Mouse (Mus musculus) T-helper 1 cell (primary cell): ENCODE results near the gene Jak2.

ENCODE experiments used
- in situ Hi-C: fragments of 300-600 bp; cut with MboI, MseI; formaldehyde crosslinking; loops from one replicate; pipeline ENCODE4 v1.15.1; 2025; ENCODE audit warnings: high pct_unique_total_duplicates

Gene Jak2

DNA sequence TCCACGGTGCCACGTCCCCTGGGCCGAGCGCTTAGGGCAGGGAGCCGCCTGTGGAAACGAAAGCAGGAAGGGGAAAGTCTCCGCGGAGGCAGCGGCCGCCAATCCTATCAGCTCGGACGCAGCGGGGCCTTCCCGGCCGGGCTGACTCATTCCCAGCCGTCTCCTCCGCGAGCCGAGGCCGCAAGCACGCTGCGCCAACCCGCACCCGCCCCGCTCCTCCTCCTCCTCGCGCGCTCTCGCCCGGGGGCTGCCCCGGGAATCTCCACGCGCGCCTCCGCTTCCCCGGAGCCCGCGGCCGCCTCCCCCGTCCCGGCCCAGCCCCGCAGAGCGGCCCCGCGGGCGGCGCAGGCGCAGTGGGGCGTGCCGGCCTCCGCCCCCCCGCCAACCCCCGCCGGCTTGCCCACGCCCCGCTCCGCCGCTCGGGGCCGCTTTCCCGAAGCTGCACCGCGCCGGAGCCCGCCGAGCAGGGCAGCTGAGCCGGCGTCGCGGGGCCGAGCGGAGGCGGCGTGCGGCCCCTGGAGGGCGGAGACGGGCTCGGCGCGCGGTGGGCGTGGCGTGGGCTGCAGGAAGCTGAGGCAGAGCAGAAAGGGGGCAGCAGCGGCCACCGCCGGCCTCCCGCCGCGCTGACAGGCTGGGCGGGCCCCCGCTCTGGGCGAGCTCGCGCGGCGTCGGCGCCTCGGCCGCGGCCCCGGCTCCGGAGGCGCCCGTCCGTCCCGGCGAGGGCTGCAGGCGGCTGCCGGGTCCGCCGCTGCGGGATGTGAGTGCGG lies at the start of gene Jak2:
Gene Jak2 (plus strand): TSS at position 638 of the 767 bp plus-strand sequence.
- in situ Hi-C loops, result no loop called here

DNA sequence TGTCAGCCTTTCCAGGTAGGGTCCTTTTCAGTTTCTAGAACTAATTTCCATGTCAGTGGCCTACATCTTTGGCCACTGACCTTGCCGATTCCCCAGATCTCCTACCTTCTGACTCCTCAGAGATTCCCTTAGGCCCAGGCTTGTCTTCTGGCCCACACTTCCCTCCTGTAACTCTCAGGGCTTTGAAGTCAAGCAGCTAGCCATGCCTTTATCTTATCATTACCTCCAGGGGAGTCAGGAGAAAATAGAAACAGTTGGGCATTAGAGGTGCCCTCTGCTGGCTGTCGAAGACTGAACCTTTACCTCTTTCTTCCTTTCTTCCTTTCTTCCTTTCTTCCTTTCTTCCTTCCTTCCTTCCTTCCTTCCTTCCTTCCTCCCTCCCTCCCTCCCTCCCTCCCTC lies 48.3 kb upstream of the Jak2 start:
- in situ Hi-C loops, result loop anchor here (5.0 kb wide), 1 partner anchor 39 kb away; no protein-coding TSS in a partner anchor

DNA sequence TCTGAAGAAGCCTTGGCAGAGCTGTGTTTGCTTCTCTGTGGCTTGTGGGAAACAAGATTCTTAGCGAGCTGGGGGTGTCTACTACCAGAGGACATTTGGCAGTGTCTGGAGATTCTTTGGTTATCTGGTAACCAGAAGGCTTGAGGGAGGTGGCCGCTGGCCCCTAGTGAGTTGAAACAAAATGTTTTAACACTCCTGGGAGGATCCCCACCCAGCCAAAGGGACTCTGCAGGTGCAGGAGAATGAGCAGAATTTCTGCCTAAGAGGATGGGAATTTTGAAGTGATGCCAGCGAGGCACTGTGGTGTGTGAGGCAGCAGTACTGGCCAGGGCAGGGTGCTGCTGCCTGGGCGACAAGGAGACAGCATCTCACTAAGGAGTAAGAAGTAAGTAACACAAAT lies 47.0 kb upstream of the Jak2 start:
- in situ Hi-C loops, result loop anchor here (5.0 kb wide), 1 partner anchor 38 kb away; no protein-coding TSS in a partner anchor

DNA sequence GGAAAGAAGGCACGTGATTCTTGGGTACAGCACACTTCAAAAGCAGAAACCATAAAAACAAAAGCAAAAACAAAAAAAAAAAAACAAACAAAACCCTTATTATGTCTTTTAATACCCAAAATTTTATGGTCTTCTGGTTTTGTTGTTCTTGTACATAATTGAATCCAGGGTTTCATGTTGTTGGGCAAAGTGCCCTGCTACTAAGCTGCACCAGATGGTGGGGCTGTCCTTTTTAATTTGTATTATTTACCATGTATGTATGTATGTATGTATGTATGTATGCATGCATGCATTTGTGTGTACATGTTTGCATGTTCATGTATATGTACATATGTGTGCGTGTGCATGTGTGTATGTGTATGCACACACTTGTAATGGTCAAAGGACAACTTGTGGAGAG lies 46.4 kb upstream of the Jak2 start:
- in situ Hi-C loops, result no loop called here

DNA sequence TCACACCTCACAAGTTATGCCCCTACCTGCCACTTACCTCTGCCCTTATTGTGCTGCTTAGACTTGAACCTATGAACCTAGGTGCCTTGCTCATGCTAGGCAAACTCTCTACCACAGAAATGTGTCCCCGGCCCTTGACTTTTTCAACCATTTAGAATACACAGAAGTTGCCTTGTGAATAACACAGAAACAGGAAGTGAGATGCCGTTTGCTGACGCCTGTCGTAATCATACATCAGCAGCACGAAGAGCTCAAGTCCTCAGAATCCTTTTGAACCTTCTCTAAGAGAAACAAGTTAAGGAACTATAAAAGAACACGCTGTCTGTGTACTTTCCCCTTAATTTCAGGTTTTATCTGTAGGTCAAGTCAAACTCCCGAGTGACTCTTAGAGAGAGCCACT lies 41.7 kb upstream of the Jak2 start:
- in situ Hi-C loops, result loop anchor here (5.0 kb wide), 1 partner anchor 58 kb away; no protein-coding TSS in a partner anchor

DNA sequence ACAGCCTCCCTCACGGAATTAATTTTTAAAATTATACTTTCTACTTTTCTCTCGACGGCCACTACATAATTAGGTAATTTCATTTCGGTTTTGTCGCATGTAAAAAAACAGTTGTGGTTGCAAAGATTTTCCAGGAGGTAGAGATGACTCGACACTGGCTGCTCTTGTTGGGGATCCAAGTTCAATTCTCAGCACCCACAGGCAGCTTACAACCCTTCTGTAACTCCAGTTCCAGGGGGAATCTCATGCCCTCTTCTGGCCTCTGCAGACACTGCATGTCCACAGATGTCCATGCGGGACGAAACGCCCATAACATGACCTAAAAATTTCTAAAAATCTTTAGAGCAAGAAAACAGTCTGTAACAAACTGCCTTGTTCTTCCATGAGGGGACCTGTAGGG lies 41.3 kb upstream of the Jak2 start:
- in situ Hi-C loops, result loop anchor here (5.0 kb wide), 1 partner anchor 58 kb away; no protein-coding TSS in a partner anchor

DNA sequence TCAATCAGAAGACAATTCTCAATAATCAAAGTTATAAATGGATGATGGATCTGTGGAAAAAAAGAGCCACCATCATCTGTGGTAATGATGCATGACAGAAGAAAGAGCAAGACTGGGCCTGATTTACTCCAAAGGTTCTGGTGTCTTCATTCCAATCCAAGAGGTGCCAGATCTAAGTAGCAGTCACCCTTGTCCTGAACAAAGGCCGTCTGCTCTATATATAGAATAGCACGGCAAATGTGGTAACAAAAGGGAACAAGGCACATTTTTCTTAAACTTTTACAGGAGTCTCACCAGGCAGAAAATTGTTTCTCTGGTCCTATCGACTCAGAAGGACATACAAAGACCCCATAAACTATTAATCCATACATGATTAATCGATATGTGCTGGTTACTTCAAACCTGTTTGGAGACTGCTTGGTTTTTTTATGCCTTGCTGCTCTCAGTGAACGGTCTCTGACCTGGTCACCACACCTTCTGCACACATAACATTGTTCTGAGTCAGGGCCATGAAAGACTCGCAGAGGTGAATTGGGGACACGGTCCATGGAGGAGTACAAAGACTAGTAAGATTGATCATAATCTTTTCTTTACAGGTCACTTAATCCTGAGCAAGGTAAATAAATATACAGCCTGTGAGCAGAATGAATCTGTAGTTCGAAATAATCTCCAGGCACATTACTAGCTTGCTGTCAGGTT lies 35.7 kb upstream of the Jak2 start:
- in situ Hi-C loops, result no loop called here

DNA sequence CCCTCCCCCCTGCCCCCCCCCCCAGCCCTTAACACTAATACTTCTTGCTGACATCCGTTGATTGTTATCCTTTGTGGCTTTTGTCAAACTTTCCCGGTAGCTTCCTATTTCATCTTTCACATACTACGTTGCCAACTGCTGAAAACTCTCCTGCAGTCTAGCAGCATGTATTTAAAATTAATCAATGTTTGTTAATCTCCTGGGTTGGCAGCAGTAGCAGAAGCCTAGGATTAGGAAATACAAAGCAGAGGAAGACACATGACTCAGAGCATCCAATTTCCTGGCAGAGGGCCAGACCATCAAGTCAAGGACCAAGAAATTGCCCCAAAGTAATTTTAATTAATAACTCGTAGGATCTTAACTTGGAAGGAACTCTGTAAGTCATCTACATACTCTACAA lies 29.8 kb upstream of the Jak2 start:
- in situ Hi-C loops, result no loop called here

DNA sequence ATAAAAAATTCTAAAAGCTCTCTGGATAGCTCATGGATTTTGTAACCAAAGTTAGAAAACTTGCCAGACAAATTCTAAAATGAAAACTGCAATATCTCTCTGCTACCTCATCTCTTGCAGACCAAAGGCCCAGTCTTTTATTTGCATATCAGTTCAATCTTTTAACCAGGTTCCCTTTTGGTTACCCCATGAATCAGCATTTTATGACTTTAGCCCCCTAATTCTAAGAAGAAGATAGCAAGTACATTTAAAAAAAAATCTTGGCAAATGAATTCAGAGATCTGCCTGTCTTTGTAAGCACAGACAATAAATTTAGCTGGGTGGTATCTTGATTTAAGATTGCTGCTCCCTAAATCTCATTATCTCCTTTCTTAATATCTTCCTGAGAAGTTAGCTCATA lies 26.7 kb upstream of the Jak2 start:
- in situ Hi-C loops, result no loop called here

DNA sequence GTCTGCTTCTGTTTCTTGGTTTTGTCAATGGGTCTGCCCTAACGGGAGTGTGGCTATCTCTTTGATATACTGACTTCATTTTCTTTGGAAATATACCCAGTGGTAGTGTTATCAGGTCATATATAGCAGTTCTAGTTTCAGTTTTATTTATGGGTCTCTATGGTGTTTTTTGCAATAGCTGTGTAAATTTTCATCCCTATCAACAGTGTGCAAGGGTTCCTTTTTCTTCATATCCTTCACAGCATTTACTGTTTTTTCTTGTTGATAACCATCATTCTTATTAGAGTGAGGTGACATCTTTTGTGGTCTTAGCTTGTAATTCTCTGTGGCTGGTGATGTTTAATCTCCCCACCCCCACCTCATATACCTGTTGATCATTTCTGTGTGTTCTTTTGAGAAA lies 24.6 kb upstream of the Jak2 start:
- in situ Hi-C loops, result no loop called here

DNA sequence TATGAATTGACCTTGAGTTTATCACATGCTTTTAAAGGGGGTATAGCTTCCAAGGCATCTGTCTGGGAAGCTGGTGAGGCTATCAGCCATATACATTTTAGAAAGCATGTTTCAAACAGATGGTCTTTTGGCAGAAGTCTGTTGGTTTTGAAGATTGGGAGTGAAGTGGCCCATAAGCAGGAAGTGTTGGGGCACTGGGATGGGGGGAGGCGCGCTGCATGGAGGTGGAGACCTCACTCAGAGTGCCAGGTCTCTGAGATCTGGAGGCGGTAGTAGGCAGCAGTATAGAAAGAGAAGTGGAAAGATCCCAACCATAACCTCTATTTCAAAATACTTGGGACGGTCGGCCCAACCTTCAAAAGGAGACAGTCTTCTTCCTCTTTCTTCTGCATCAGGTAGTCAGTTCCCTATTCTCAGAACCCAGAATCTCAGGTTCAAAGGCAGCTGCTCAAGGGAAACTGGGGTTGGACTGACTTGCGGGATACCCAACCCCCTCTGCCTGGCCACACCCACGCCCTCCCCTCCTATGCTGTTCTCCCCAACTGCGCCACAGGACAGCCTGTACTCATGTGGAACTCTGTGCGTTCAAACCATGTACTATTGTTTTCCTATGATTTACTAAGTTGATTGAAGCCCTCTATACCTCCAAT lies 23.6 kb upstream of the Jak2 start:
- in situ Hi-C loops, result no loop called here

DNA sequence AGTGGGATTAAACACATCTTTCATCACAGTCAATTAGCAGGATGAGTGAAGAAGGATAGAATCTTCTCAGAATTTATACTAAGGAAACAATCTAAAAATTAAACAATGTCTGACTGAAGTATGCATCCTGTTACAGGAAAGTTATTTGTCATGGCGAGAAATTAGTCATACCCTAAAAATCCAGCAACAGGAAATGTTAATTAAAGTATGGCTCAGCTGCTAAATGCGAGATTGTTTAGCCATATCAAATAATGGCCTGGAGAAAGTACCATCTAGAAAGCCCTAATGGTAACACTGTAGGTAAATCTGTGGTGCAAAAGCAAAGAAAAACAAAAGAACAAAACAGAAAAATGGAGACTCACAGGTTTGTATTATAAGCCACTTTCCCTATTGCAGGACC lies 22.6 kb upstream of the Jak2 start:
- in situ Hi-C loops, result no loop called here

DNA sequence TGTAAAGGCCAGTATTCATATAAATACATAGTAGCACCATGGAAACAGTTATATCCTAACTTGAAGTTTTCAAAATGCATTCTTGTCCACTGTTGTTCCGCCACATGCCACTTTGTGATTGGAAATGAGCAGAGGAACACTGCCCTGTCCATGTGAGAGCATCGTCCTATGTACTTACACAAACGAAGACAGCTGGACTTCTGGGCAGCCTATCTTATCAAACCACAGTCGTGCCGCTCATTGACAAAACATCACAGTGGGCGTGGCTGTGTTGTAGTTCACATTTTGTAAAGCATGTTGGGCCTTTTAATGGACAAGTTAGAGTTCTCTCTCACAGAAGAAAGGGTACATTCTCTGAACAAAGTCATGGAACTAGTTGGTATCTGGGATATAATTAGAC lies 18.9 kb upstream of the Jak2 start:
- in situ Hi-C loops, result no loop called here

DNA sequence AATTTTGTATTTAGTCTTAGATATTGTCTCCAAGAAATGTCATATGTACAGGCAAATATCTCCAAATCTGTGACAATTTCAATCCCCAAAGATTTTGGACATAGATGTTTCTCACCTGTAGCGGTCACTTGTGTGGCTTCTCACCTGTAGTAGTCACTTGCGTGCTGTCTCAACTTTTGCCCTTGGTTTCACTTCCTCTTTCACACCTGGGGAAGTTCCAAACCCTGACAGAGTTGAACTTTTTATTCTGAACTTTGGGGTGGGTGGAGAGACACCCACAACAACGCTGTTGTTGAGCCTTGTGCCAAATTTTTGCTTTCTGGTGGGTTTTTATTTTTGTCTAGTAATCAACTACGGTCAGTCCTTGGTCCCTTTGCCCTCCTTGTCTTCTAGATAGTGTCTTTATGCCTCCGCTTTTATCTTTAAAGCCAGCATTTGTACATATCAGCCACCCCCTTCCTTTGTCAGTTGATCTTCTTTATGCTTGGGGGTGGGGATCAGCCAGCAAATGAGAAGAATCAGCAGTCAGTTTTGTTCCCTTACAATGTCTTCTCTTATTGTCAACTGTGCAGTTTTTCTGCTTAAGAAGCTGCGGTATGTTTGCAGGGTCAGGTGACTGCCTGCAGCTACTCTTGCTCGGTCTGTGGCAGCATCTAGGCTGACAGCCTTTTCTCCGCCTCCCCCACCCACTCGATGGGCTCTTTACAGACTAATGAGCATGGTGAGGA lies 14.8 kb upstream of the Jak2 start:
- in situ Hi-C loops, result no loop called here

DNA sequence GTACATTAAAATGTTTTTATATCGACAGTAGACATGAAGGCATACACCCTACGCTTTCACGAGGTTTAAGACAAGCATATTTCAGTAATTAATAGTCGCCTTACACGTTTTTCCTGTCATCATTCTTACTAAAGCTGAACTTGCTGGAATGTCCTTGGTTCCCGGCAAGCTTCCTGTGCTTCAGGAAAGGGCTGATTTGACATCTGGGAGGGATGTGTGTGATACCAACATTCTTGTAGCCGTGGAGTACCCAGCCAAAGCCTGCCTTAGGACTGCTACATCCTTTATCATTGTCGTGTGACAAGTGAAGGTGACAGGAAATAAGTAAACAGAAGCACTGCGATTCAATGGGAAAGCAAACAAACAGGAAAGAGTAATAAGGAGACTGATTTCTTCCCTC lies 13.5 kb upstream of the Jak2 start:
- in situ Hi-C loops, result no loop called here

DNA sequence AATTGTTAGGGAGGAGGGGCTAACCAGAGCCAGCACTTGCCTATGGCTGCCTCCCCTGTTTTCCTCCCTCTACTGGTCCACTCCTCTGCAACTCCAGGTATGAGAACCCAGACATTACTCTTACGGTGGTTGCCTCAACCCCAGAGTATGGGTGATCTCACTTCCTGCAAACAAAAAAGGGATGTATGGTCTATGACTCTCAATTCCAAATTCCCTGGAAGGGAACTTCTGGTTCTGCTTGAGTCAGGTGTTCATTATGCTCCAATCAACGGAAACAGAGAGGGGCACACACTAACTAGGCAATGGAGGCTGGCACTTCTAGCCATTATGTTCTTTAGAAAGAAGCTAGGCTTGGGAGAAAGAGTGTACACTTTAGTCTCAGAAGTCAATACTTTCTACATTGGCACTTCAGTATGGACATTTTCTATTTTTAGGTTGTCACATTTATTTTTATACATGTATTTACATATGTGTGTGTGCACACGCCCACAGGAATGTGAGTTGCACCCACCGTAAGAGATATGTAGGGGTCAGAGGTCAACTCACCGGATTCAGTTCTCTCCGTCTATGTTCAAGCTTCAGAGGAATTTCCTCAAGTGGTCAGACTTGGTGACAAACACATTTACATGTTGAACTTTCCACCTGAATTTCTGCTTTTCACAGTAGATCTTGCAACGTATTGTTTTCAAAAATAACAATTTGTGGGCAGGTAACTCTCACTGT lies 12.0 kb upstream of the Jak2 start:
- in situ Hi-C loops, result loop anchor here (5.0 to 10.0 kb wide), 2 partner anchors 37 to 695 kb away; no protein-coding TSS in a partner anchor

DNA sequence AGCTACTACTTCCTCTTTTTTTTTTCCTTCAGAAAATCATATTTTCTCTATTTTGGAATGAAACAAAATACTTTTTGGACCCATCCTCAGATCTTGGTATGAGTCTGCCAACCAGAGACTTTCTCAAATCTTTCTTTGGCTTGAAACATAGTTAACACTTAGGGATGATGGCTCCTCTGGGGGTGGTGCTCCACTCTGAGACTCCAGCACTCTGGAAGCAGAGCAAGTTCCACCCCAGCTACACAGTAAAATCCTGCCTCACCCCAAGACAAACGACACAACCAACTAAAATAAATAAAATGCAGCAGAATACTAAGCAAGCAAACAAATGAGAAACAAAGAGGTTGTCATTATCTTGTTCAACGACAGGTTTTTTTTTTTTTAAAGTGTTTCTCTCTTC lies 11.0 kb upstream of the Jak2 start:
- in situ Hi-C loops, result loop anchor here (5.0 to 10.0 kb wide), 2 partner anchors 38 to 696 kb away; no protein-coding TSS in a partner anchor

DNA sequence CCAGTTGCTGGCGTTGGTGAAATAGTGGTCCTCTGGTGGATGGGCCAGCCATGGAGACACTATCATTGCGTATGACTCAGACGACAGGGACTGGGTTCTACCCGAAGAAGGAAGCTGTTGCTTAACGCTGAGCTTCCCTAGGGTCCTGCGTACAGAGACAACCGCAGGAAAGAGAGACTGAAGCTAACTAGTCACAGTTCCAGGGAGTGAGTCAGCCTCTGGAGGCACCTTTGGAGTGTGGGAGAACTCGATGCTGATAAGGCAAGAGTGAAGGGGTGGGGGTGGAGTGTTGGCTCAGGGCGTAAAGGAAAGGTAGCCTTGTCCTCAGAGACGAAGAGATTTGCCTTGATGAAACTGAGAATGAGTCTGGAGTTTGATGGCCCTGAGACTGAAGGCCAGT lies 10.0 kb upstream of the Jak2 start:
- in situ Hi-C loops, result loop anchor here (5.0 to 10.0 kb wide), 2 partner anchors 39 to 697 kb away; no protein-coding TSS in a partner anchor

DNA sequence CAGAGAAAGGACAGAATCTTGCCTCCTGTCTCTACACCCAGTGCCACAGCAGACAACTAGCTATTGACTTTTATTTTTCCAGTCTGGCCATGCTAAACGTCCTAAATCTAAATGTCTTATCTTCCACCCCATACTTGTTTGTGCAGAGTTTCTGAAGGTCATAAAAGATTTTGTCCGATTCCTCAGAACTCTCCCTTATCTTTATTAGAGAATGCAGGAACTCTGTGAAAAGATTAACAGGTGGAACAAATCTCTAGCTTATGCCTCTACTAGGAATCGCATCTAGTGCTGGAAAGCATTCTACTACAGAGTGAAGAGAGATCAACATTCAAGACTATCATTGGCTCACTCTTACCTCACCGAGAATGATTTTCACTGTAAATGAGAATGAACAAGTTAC lies 1.7 kb upstream of the Jak2 start:
- in situ Hi-C loops, result loop anchor here (5.0 to 10.0 kb wide), 2 partner anchors 93 to 705 kb away; no protein-coding TSS in a partner anchor

DNA sequence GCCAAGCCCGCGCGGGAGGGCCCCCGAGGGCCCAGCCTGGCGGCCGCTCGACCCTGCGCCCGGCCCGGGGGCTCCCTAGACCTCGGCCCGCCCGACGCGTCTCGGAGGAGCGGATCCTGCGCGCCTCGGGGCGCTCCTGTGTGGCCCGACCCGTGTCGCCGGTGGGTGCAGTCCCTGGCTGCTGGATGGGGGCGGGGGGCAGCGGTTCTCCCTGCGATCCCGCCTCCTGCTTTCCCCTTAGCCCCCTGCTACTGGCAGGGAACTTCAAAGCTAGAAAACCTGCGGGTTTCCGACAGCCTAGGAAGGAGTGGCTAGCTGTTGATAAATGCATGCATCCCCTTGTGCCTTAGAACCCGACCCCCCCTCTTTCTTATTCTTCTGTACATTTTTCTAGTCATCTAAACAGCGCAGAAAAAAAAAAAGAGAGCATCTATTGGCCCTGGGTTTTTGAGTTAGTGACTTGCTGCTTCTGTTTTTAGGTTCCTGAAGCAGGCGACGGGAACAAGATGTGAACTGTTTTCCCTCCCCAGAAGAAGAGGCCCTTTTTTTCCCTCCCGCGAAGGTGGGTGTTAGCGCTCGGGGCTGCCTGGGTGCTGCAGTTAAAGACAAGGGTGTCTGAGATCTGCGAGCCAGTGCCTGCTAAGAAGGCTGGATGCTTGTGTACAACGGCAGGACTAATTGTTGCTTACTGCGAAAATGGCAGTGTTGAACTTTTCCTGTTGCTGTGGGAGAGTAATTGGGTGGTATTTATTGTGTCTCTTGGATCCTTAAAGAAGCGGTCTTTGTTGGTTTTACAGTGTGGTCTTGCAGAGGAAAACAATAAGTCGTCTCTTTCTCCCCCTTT lies 552 bp downstream of the Jak2 start:
- in situ Hi-C loops, result no loop called here
